Comparison of ENCODE assay signal across 13 mouse cellular contexts in genomic region chr11:76319714-76320435, GRCm38 (mm10).
DNase-seq lines count a peak whose midpoint lies in the region; ATAC-seq and TF ChIP-seq lines count a peak whose summit lies in the region.
"Had no signal": no experiment of that assay in that cellular context is flagged by ENCODE, and none has a peak within 500 bp of the region (broad histone marks: within the 10 kb centered on the region; RNA-seq: fewer than 3 reads in every experiment).

No protein-coding gene starts in this region.

- no peak overlapping the region for H3K4me3 ChIP-seq in neural tube, embryonic 12.5 days
- no peak overlapping the region for H3K4me3 ChIP-seq in heart, postnatal 0 days (ENCODE audit: low read depth, low read length)
- H3K4me3 ChIP-seq in liver, postnatal 0 days (ENCODE audit: low read depth, low read length), result no peak overlapping the region
- no peak overlapping the region for H3K4me3 ChIP-seq in hindbrain, embryonic 16.5 days (ENCODE audit: low read length)
- H3K4me3 ChIP-seq: erythroblast, embryonic 14.5 days; limb, embryonic 13.5 days had no signal

- 0 out of 2 replicates have a peak overlapping the region, but pooled peaks have one; percentile 21 for H3K9ac ChIP-seq in neural tube, embryonic 12.5 days
- no peak overlapping the region for H3K9ac ChIP-seq in heart, postnatal 0 days (replicated peaks; ENCODE audit: low read depth, low read length)
- H3K9ac ChIP-seq in liver, postnatal 0 days (replicated peaks), result no peak overlapping the region
- H3K9ac ChIP-seq in hindbrain, embryonic 16.5 days (ENCODE audit: low read depth, low read length), result no peak overlapping the region
- H3K9ac ChIP-seq: limb, embryonic 13.5 days had no signal

- TF ChIP-seq EP300 in heart, postnatal 0 days (IDR thresholded peaks at IDR 0.05; ENCODE audit: low read depth), result no peak
- TF ChIP-seq EP300 in liver, postnatal 0 days (IDR thresholded peaks at IDR 0.05; ENCODE audit: low read depth), result no peak

- ATAC-seq in neural tube, embryonic 12.5 days (ENCODE audit: low FRiP score, low read depth), result no peak
- no peak for ATAC-seq in heart, postnatal 0 days (ENCODE audit: insufficient read depth, low read depth)
- no peak for ATAC-seq in liver, postnatal 0 days
- no peak for ATAC-seq in hindbrain, embryonic 16.5 days
- ATAC-seq: hindbrain, postnatal 0 days had no signal

- TF ChIP-seq CTCF in heart, postnatal 0 days (IDR thresholded peaks at IDR 0.05; ENCODE audit: low read depth), result no peak
- TF ChIP-seq CTCF in liver, postnatal 0 days (IDR thresholded peaks at IDR 0.05; ENCODE audit: low read depth), result no peak

- DNase-seq in heart, adult 11 months, result peak; percentile 95
- no peak for DNase-seq in heart, postnatal 4 days
- no peak for DNase-seq in neural tube, embryonic 10.5 days (ENCODE audit: extremely low spot score, low spot score)
- no peak for DNase-seq in heart, postnatal 0 days (ENCODE audit: low spot score)
- no peak for DNase-seq in frontal cortex, postnatal 25 days (ENCODE audit: low spot score in 2 of 2)
- DNase-seq in liver, postnatal 0 days, result no peak
- DNase-seq: B cell, adult 2 months; lung, adult 2 months had no signal

- H3K9me3 ChIP-seq in neural tube, embryonic 12.5 days, result no peaks in the 10 kb centered on the region
- 0 out of 2 replicates have a peak, but pooled peaks cover 4% of the 10 kb centered on the region for H3K9me3 ChIP-seq in heart, postnatal 0 days (replicated peaks; ENCODE audit: control insufficient read depth, low read length)
- H3K9me3 ChIP-seq in liver, postnatal 0 days (ENCODE audit: low read length), result no peaks in the 10 kb centered on the region
- H3K9me3 ChIP-seq in hindbrain, embryonic 16.5 days (ENCODE audit: control insufficient read depth, low read length), result no peaks in the 10 kb centered on the region
- H3K9me3 ChIP-seq: limb, embryonic 13.5 days had no signal

- H3K4me1 ChIP-seq in neural tube, embryonic 12.5 days, result peaks cover 30% of the 10 kb centered on the region
- H3K4me1 ChIP-seq in heart, postnatal 0 days (ENCODE audit: control insufficient read depth, insufficient read depth), result 0 out of 2 replicates have a peak, but pooled peaks cover 6% of the 10 kb centered on the region
- no peaks in the 10 kb centered on the region for H3K4me1 ChIP-seq in liver, postnatal 0 days (ENCODE audit: insufficient read depth)
- peaks cover 4% of the 10 kb centered on the region; the same call in 1 of the 2 replicates for H3K4me1 ChIP-seq in hindbrain, embryonic 16.5 days (ENCODE audit: control insufficient read depth, insufficient read depth, low read depth, low read length)

- no peak overlapping the region for H3K27ac ChIP-seq in neural tube, embryonic 12.5 days
- 0 out of 2 replicates have a peak overlapping the region, but pooled peaks have one; percentile 14 for H3K27ac ChIP-seq in heart, postnatal 0 days (ENCODE audit: low read depth)
- no peak overlapping the region for H3K27ac ChIP-seq in liver, postnatal 0 days (ENCODE audit: low read depth)
- H3K27ac ChIP-seq in hindbrain, embryonic 16.5 days (ENCODE audit: low read depth, low read length), result no peak overlapping the region
- H3K27ac ChIP-seq: hindbrain, postnatal 0 days; limb, embryonic 13.5 days had no signal

- WGBS in neural tube, embryonic 12.5 days, result 71% methylated on average over 9 of the region's 9 CpGs
- 73% methylated on average over 9 of the region's 9 CpGs for WGBS in heart, postnatal 0 days
- 72% methylated on average over 9 of the region's 9 CpGs for WGBS in liver, postnatal 0 days (ENCODE audit: insufficient replicate concordance)
- 66% methylated on average over 9 of the region's 9 CpGs for WGBS in hindbrain, embryonic 16.5 days

- H3K27me3 ChIP-seq in neural tube, embryonic 12.5 days (replicated peaks), result no peaks in the 10 kb centered on the region
- no peaks in the 10 kb centered on the region for H3K27me3 ChIP-seq in heart, postnatal 0 days (ENCODE audit: control insufficient read depth, insufficient read depth, low read length)
- no peaks in the 10 kb centered on the region for H3K27me3 ChIP-seq in liver, postnatal 0 days (ENCODE audit: insufficient read depth, low read length)
- no peaks in the 10 kb centered on the region for H3K27me3 ChIP-seq in hindbrain, embryonic 16.5 days (replicated peaks; ENCODE audit: control insufficient read depth, insufficient read depth, low read length)
- H3K27me3 ChIP-seq: limb, embryonic 13.5 days had no signal

- no peaks in the 10 kb centered on the region for H3K36me3 ChIP-seq in neural tube, embryonic 12.5 days
- no peaks in the 10 kb centered on the region for H3K36me3 ChIP-seq in heart, postnatal 0 days (replicated peaks; ENCODE audit: control insufficient read depth, insufficient read depth, low read length)
- no peaks in the 10 kb centered on the region for H3K36me3 ChIP-seq in liver, postnatal 0 days (replicated peaks; ENCODE audit: insufficient read depth, low read length)
- H3K36me3 ChIP-seq in hindbrain, embryonic 16.5 days (ENCODE audit: control insufficient read depth, insufficient read depth, low read length), result no peaks in the 10 kb centered on the region

- no peak overlapping the region for H3K4me2 ChIP-seq in neural tube, embryonic 12.5 days (replicated peaks)
- no peak overlapping the region for H3K4me2 ChIP-seq in heart, postnatal 0 days (ENCODE audit: low read depth, low read length)
- no peak overlapping the region for H3K4me2 ChIP-seq in liver, postnatal 0 days (ENCODE audit: low read depth, low read length)
- no peak overlapping the region for H3K4me2 ChIP-seq in hindbrain, embryonic 16.5 days (ENCODE audit: low read length)
- H3K4me2 ChIP-seq: limb, embryonic 13.5 days had no signal
